Mouse (Mus musculus): ENCODE measurements at regions not wholly inside any gene's neighbourhood (a gene's known extent, or its start where the extent isn't known, plus 50 kb on each side); places are given as distances from the start of the nearest gene placed in this dataset.

GRCm38 (mm10) chr6:93422906-93423305 lies 479.6 kb upstream of the Adamts9 start:
- no peak overlapping the region for H3K9ac ChIP-seq (ENCODE audit: low read depth, low read length)
- no peak overlapping the region for H3K27ac ChIP-seq (replicated peaks; ENCODE audit: insufficient read depth, low read depth, low read length)
- no peak overlapping the region for H3K4me3 ChIP-seq (ENCODE audit: insufficient read depth, low read depth, low read length)
- H3K36me3 ChIP-seq (ENCODE audit: control insufficient read depth, insufficient read depth, low read length): no peaks in the 10 kb centered on the region
- no peaks in the 10 kb centered on the region for H3K79me2 ChIP-seq (ENCODE audit: control insufficient read depth, insufficient read depth, low read length)
- no peaks in the 10 kb centered on the region for H3K27me3 ChIP-seq (ENCODE audit: control insufficient read depth, insufficient read depth, low read length)
- TF ChIP-seq CTCF (IDR thresholded peaks at IDR 0.05; ENCODE audit: low read depth, low read length) (no peak), POLR2A (IDR thresholded peaks at IDR 0.05; ENCODE audit: extremely low read depth, insufficient read depth, low read length) (no peak)
- DNase-seq (ENCODE audit: extremely low read depth, low read depth, low spot score): no peak
- WGBS: 74% methylated on average over 3 of the region's 3 CpGs
- H3K4me1 ChIP-seq (ENCODE audit: control insufficient read depth, insufficient read depth, low read length): no peaks in the 10 kb centered on the region

DNA sequence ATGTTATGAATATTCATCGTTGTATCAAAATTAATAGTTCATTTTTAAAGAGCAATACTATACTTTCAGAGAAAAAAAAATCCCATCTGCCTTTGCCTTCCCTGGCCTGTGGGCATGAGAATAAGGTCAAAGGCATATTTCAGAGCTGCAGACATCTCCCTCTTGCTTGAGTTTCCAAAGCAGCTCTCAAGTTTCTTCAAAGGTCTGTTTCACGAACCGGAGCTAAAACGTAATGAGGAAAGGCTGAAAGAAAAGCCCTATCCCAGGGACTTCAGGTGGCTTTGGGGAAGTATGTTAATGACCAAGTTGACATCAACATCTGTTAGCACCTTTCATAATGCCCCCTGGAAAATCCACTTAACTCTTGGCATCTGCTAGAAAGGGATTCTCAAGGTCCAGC lies 479.0 kb upstream of the Adamts9 start:
- Histone ChIP-seq H3K4me1 (ENCODE audit: control insufficient read depth, insufficient read depth, low read length) (no peaks in the 10 kb centered on the region), H3K79me2 (ENCODE audit: control insufficient read depth, insufficient read depth, low read length) (no peaks in the 10 kb centered on the region), H3K27ac (replicated peaks; ENCODE audit: insufficient read depth, low read depth, low read length) (no peak overlapping the region), H3K9ac (ENCODE audit: low read depth, low read length) (no peak overlapping the region), H3K36me3 (ENCODE audit: control insufficient read depth, insufficient read depth, low read length) (no peaks in the 10 kb centered on the region), H3K27me3 (ENCODE audit: control insufficient read depth, insufficient read depth, low read length) (no peaks in the 10 kb centered on the region), H3K4me3 (ENCODE audit: insufficient read depth, low read depth, low read length) (no peak overlapping the region)
- no peak for DNase-seq (ENCODE audit: extremely low read depth, low read depth, low spot score)
- TF ChIP-seq POLR2A (IDR thresholded peaks at IDR 0.05; ENCODE audit: extremely low read depth, insufficient read depth, low read length) (no peak), CTCF (IDR thresholded peaks at IDR 0.05; ENCODE audit: low read depth, low read length) (no peak)
- 77% methylated on average over 4 of the region's 4 CpGs for WGBS

DNA sequence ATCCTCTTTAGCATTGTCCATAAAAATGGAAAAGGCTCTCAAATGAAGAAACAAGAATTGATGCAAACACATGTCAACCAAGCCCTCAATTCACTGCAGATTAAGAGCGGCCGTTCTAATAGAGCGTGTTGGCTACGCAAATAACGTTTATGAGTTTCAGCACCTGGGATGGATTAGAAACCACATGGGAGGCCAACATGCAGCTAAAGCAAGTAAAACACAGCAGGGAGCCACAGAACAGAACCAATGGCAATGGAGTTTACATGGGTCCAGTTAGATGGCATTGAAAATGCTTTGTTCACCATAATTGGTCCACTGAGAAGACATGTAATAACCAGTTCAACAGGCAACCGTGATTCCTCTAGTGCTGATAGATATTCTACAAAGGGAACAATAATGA lies 474.3 kb upstream of the Adamts9 start:
- H3K4me3 ChIP-seq (ENCODE audit: insufficient read depth, low read depth, low read length): no peak overlapping the region
- WGBS: 92% methylated on average over 6 of the region's 6 CpGs
- H3K9ac ChIP-seq (ENCODE audit: low read depth, low read length): no peak overlapping the region
- DNase-seq (ENCODE audit: extremely low read depth, low read depth, low spot score): no peak
- no peaks in the 10 kb centered on the region for H3K27me3 ChIP-seq (ENCODE audit: control insufficient read depth, insufficient read depth, low read length)
- H3K4me1 ChIP-seq (ENCODE audit: control insufficient read depth, insufficient read depth, low read length): no peaks in the 10 kb centered on the region
- TF ChIP-seq POLR2A (IDR thresholded peaks at IDR 0.05; ENCODE audit: extremely low read depth, insufficient read depth, low read length): no peak
- no peak for TF ChIP-seq CTCF (IDR thresholded peaks at IDR 0.05; ENCODE audit: low read depth, low read length)
- no peaks in the 10 kb centered on the region for H3K79me2 ChIP-seq (ENCODE audit: control insufficient read depth, insufficient read depth, low read length)
- no peaks in the 10 kb centered on the region for H3K36me3 ChIP-seq (ENCODE audit: control insufficient read depth, insufficient read depth, low read length)
- no peak overlapping the region for H3K27ac ChIP-seq (replicated peaks; ENCODE audit: insufficient read depth, low read depth, low read length)

DNA sequence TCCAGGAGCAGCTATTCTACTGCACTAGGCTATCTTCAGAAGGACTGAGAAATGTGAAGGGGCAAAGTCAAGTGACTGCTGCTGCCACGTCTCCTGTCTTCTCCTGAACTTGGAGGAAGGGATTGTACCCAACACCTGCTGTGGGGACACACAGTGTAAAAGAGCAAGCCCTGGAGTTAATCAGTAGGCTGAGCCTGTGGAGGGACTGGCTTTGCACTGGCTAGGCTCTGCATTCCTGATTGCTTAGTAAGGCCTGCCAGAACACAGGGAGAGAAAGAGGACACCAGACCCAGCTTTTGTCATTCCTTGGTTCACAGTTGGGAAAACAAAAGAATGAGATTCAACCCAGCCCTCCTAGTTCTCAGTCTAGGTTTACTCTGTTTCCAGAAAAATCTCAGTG lies 472.7 kb upstream of the Adamts9 start:
- no peak overlapping the region for H3K27ac ChIP-seq (replicated peaks; ENCODE audit: insufficient read depth, low read depth, low read length)
- no peak for DNase-seq (ENCODE audit: extremely low read depth, low read depth, low spot score)
- H3K4me1 ChIP-seq (ENCODE audit: control insufficient read depth, insufficient read depth, low read length): no peaks in the 10 kb centered on the region
- no peaks in the 10 kb centered on the region for H3K27me3 ChIP-seq (ENCODE audit: control insufficient read depth, insufficient read depth, low read length)
- no peaks in the 10 kb centered on the region for H3K79me2 ChIP-seq (ENCODE audit: control insufficient read depth, insufficient read depth, low read length)
- TF ChIP-seq CTCF (IDR thresholded peaks at IDR 0.05; ENCODE audit: low read depth, low read length) (no peak), POLR2A (IDR thresholded peaks at IDR 0.05; ENCODE audit: extremely low read depth, insufficient read depth, low read length) (no peak)
- H3K4me3 ChIP-seq (ENCODE audit: insufficient read depth, low read depth, low read length): no peak overlapping the region
- 30% methylated on average over 1 of the region's 1 CpGs for WGBS
- H3K9ac ChIP-seq (ENCODE audit: low read depth, low read length): no peak overlapping the region
- no peaks in the 10 kb centered on the region for H3K36me3 ChIP-seq (ENCODE audit: control insufficient read depth, insufficient read depth, low read length)

DNA sequence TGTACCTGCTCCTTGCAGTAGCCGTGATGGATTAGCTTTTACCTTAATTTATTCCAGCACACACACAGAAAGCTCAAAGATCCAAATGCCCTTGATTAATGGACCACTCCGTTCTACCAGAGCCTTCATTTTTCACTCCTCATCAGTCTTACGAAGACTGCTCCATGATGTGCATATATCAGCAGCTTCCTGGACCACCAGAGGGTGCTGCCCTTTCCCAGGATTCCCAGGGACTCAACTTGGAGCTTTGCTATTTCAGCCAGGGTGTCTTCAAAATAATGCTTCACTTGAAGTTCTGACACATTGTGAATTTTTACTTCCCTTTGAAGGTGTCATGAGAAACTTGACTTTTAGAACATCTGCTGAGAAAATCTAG lies 467.8 kb upstream of the Adamts9 start:
- Histone ChIP-seq H3K4me3 (ENCODE audit: insufficient read depth, low read depth, low read length) (no peak overlapping the region), H3K9ac (ENCODE audit: low read depth, low read length) (no peak overlapping the region), H3K27ac (replicated peaks; ENCODE audit: insufficient read depth, low read depth, low read length) (no peak overlapping the region), H3K36me3 (ENCODE audit: control insufficient read depth, insufficient read depth, low read length) (no peaks in the 10 kb centered on the region), H3K79me2 (ENCODE audit: control insufficient read depth, insufficient read depth, low read length) (no peaks in the 10 kb centered on the region), H3K4me1 (ENCODE audit: control insufficient read depth, insufficient read depth, low read length) (no peaks in the 10 kb centered on the region), H3K27me3 (ENCODE audit: control insufficient read depth, insufficient read depth, low read length) (no peaks in the 10 kb centered on the region)
- TF ChIP-seq CTCF (IDR thresholded peaks at IDR 0.05; ENCODE audit: low read depth, low read length): no peak
- no peak for TF ChIP-seq POLR2A (IDR thresholded peaks at IDR 0.05; ENCODE audit: extremely low read depth, insufficient read depth, low read length)
- DNase-seq (ENCODE audit: extremely low read depth, low read depth, low spot score): no peak
- 84% methylated on average over 3 of the region's 3 CpGs for WGBS

DNA sequence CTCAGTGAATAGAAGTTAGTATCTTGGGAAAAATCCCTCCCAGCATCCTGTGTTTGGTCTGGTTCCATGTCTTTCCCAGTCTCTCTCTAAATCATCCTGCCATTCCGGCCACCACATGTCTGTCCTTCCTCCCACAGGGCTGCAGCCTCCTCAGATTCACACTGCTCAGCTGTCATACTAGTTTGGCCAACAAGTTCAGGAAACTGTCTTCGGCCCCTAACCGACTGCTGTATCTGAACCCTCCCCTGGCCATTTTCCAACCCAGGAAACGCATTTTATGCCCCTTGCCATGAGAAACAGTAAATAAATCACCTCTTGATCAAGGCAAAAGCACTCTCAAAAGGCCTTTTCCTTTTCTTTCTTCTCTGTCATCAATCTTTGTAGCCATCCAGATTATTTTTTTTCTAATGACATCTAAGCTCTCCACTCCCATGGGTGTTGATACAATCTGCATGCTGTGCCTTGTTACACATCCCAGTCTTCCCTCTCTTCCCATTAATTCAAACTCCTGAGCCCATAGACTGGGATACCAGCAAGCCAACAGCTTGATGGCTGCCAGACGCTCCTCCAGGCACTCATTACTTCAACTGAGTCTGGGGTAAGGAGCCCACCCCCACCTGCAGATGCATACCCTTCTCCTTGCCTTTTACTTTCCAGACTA lies 467.3 kb upstream of the Adamts9 start:
- H3K36me3 ChIP-seq (ENCODE audit: control insufficient read depth, insufficient read depth, low read length): no peaks in the 10 kb centered on the region
- no peaks in the 10 kb centered on the region for H3K79me2 ChIP-seq (ENCODE audit: control insufficient read depth, insufficient read depth, low read length)
- 63% methylated on average over 5 of the region's 5 CpGs for WGBS
- DNase-seq (ENCODE audit: extremely low read depth, low read depth, low spot score): no peak
- H3K9ac ChIP-seq (ENCODE audit: low read depth, low read length): no peak overlapping the region
- H3K4me1 ChIP-seq (ENCODE audit: control insufficient read depth, insufficient read depth, low read length): no peaks in the 10 kb centered on the region
- no peak overlapping the region for H3K4me3 ChIP-seq (ENCODE audit: insufficient read depth, low read depth, low read length)
- no peak overlapping the region for H3K27ac ChIP-seq (replicated peaks; ENCODE audit: insufficient read depth, low read depth, low read length)
- no peak for TF ChIP-seq POLR2A (IDR thresholded peaks at IDR 0.05; ENCODE audit: extremely low read depth, insufficient read depth, low read length)
- H3K27me3 ChIP-seq (ENCODE audit: control insufficient read depth, insufficient read depth, low read length): no peaks in the 10 kb centered on the region

All from liver, adult 2 months (tissue).